Mouse (Mus musculus) retina, postnatal 1 day (tissue): ENCODE measurements around the gene Ghdc.
"Not testable (repeated sequence)": the region's sequence is repeated elsewhere in the genome, so short reads cannot be mapped to it uniquely, and the experiment has no call there.

ENCODE experiments used
- DNase-seq: peaks from one replicate; pipeline ENCODE4 v3.0.0-alpha.2; 2012

Ghdc gene

GRCm38 (mm10) chr11:100770646-100771408 lies at the start of gene Ghdc:
Ghdc (minus strand) TSS chr11:100770957.
- peak; percentile 71 for DNase-seq

DNA sequence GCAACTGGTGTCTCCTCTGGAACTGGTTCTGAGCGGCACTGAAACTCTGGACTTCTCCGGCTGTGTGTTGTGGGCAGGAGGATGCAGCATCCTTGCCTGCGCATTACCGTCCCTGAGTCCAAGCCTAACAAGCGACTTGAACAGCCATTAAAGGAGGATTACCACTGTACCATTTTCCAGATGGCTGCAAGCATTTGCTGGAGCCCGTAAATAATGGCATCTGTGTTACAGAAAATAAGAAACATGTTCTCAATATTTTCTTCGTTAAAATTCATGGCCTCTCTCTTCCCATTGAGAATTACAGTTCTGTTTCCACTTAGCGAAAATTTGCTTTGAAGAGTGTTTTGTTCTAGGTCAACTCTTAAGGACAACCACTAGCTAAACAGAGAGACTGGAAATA lies 49.3 kb upstream of the Ghdc start:
- no peak for DNase-seq

DNA sequence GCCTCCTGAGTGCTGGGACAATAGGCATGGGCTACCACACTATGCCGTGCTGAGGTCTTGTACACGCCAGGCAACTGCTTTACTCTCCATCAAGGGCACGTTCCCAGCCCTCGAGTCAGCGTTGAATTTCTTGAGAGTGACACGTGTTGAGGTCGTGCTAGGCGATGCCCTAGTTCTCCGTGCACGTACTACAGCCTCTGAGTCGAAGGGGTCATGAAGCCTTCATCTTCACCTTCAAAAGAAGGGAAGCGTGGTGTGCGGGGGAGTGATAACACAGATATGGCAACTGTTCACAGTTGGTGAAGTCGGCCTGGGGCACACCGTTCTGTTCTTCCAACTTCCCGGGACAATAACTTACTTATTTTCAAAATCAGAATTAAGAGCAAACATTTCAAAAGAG lies 48.9 kb upstream of the Ghdc start:
- DNase-seq: no peak

GRCm38 (mm10) chr11:100819048-100819447 lies 48.3 kb upstream of the Ghdc start:
- DNase-seq: no peak

DNA sequence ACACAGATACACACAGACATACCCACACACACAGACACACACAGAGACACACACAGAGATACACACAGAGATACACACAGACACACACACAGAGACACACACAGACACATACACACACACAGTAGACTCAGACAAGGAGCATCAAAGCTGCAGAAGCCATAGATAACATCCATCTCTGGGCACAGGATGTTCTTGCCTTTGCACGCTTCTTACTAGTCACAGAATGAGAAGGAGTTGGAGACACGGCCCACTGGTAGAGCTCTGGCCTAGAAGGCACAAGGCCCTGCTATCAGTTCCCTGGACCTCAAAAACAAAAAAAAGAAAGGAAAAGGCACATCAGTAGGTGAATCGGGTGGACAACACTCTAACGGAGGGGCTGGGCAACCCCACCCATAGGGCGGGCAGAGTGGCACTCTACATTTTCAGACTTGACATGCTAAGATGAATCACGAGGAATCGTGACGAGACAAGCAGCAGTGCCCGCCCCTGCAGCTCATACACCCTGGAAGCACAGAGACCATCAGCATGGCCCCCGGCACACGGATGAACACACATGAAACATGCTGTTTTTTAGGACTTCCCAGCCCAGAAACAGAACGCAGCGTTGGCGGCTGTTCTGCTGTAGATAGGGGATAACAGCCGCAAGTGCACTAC lies 47.7 kb upstream of the Ghdc start:
- no peak for DNase-seq

- peak; percentile 41 for DNase-seq
These were observed 46.6 kb upstream of the Ghdc start for GRCm38 (mm10) chr11:100817311-100817710.

GRCm38 (mm10) chr11:100816801-100817200 lies 46.0 kb upstream of the Ghdc start:
- DNase-seq: peak; percentile 78

- no peak for DNase-seq
These were observed 45.6 kb upstream of the Ghdc start for GRCm38 (mm10) chr11:100816342-100816741.

DNA sequence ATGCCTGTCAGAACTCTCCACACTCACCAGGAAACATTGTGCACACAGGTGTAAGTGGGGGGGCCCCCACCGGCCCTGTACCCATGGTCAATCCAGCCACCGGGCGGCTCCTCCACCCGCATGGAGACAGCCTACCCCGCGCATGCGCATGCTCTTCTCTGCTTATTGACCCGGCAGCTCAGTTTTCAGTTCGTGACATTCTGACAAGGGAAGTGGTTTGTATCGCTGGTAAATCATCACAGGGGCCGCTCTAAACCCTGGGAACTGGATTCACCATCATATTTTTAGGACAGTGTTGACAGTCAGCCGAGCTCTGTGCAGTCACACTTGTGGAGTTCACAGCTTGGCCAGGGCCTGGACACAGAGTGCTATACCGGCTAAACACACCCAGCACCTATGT lies 43.7 kb upstream of the Ghdc start:
- DNase-seq: peak; percentile 51

DNA sequence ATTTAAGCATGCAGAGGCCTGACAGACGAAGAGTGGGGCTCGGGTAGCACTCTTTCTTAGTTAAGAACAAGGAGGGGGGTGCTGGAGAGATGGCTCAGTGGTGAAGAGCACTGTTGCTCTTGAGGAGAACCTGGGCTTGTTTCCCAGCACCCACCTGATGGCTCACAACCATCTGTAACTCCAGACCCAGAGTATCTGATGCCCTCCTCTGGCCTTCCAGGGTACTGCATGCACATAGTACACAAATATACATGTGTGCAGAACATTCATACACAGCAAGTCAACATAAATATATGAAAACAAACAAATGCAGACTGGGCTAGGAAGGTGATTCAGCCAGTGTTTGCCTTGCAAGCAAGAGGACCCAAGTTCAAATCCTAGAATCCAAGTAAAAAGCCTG lies 40.4 kb upstream of the Ghdc start:
- no peak for DNase-seq

GRCm38 (mm10) chr11:100810516-100810915 lies 39.8 kb upstream of the Ghdc start:
- no peak for DNase-seq

- DNase-seq: no peak
These were observed 35.9 kb upstream of the Ghdc start for GRCm38 (mm10) chr11:100806380-100807305.

DNA sequence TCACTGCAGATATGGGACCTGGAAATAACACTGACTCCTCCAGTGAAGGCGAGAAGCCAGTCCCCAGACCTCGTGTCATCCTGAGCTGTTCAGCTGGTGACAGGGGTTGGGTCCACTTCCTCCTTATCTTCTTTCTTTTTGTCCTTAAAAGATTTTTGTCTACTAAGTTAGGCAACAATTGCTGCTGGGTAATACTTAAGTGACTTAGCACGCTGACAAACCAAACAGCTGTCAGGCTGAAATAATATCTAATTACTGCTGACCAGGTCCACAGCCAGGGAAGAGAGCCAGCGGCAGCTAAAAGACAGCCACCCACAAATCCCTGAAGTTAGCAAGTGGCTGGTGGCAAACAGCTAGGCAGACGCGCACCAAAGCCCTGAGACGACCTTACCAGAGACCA lies 34.8 kb upstream of the Ghdc start:
- no peak for DNase-seq

- DNase-seq: no peak
These were observed 33.7 kb upstream of the Ghdc start for GRCm38 (mm10) chr11:100804409-100804808.

GRCm38 (mm10) chr11:100799426-100799825 lies 28.7 kb upstream of the Ghdc start:
- DNase-seq: peak; percentile 47

GRCm38 (mm10) chr11:100796585-100796984 lies 25.8 kb upstream of the Ghdc start:
- DNase-seq: no peak

DNA sequence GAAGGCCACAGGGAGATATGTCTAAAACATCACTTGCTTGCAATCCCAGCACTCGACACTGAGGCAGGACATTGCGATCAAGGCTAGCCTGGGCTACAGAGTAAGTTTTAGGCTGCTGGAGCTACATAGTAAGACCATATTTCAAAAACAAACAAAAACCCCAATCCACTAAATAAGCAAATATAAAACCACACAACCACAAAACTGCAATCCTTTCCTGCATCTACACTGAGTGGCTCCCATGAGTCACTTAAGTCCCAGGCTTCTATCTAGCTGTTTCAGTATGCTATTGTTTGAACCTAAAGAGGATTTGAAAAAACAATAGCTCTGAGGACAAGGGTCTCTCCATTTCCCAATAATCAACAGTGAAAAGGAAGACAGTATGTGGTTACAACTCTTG lies 24.6 kb upstream of the Ghdc start:
- DNase-seq: no peak

- DNase-seq: no peak
These were observed 20.8 kb upstream of the Ghdc start for GRCm38 (mm10) chr11:100791457-100792049.

- DNase-seq: not testable (repeated sequence)
These were observed 19.9 kb upstream of the Ghdc start for GRCm38 (mm10) chr11:100790644-100791043.

DNA sequence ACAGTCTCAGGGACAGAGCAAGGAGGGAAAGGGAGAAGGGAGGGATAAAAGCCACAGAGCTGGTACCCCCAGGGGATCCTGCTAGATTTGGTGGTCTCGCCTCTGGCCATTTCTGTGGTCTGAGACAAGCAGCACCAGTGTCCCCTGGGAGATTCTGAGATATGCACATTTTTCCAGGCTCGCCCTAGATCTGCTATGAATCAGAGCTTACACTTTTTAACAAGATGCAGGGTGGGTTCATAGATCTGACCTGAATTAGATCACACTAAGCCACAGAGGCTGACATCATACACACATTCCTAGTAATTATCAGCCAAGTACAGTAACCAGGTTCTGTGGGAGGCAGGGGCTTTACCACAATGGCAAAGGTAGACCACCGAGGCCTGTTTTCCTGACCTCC lies 18.9 kb upstream of the Ghdc start:
- DNase-seq: no peak

DNA sequence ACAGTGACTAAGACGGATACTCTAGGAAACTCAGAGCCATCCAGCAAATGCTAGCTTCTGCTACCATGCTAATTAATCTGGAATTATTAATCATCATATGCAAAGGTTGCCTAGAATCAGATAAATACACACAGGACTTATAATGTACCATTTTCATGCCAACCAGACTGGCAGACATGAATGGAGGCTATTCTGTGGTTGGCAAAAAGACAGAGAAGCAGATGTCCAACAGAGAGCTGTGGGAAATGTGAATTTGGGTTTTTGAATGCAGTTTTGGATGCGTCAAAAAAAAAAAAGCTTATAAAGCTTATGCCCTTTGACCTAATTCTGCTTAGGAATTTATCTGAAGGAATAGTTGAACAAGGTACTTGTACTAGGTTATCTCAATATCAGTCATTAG lies 15.0 kb upstream of the Ghdc start:
- DNase-seq: no peak

DNA sequence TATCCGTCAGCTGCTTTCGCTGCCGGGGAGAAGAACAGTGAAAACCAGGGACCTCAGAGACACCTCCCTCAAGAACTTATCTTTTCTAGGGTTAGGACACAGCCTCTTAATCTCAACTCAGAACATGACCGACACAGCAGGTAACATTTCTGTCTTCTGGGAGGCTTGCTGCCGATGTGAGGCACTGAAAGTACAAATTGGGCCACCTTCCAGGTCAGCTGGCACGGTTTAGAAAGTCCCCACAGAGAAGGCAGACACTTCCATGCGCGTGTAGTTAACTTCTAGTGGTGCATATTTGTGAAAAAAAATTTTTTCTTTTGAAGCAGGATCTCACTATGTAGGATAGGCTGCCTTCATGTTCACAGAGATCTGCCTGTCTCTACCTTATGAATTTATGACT lies 13.5 kb upstream of the Ghdc start:
- DNase-seq: no peak

DNA sequence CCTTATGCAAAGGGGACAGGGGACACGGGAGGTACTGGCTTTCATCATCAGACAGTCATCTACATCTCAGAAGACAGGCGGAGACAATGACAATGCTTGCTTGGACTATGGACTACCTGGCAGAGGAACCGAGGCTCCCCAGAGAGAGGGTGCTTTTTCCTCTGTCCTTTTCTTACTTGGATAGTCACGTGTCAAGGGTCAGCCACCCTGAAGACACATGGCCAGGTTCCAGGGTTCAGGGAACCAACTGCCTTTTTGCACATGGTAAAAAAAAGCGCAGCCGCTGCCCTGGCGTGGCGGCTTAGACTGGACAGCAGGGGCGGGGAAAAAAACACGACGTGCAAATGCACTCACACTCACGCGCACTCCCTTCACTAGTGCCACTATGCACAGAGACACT lies 11.8 kb upstream of the Ghdc start:
- DNase-seq: no peak
